Mouse (Mus musculus) ES-Bruce4 (cell line): ENCODE measurements around the gene Itgb1bp2. TPM values are rescaled to one million over a fixed set of nuclear protein-coding genes. Genes with fewer than 3 reads are reported as not detected.

ENCODE experiments used
- H3K27ac ChIP-seq: 2 replicates; pipeline ENCODE4 v1.5.1; 2012; ENCODE audit warnings: low read length, inconsistent platforms; ENCODE audit not compliant: insufficient read depth
- H3K27me3 ChIP-seq: 2 replicates; pipeline ENCODE4 v1.6.1; 2012; ENCODE audit warnings: mild to moderate bottlenecking, low read length, inconsistent platforms; ENCODE audit not compliant: control insufficient read depth, poor library complexity, insufficient read depth, severe bottlenecking
- H3K36me3 ChIP-seq: 2 replicates; pipeline ENCODE4 v1.6.1; 2012; ENCODE audit warnings: inconsistent platforms, mild to moderate bottlenecking, low read length, moderate library complexity; ENCODE audit not compliant: control insufficient read depth, poor library complexity, insufficient read depth, severe bottlenecking
- H3K4me1 ChIP-seq: one replicate; pipeline ENCODE4 v1.8.1; 2011; ENCODE audit warnings: low read length; ENCODE audit not compliant: control insufficient read depth, insufficient read depth
- H3K4me3 ChIP-seq: 2 replicates; pipeline ENCODE4 v1.5.1; 2011; ENCODE audit warnings: low read depth, mild to moderate bottlenecking, low read length
- H3K9ac ChIP-seq: 2 replicates; pipeline ENCODE4 v1.6.1; 2012; ENCODE audit warnings: low read depth, mild to moderate bottlenecking, inconsistent platforms; ENCODE audit not compliant: poor library complexity, severe bottlenecking
- H3K9me3 ChIP-seq: replicated peaks from 2 replicates; pipeline ENCODE4 v1.6.1; 2012; ENCODE audit warnings: mild to moderate bottlenecking, low read length, inconsistent platforms; ENCODE audit not compliant: control insufficient read depth, poor library complexity, insufficient read depth, severe bottlenecking
- CTCF ChIP-seq: IDR thresholded peaks from one replicate; pipeline ENCODE4 v1.8.1; 2011; ENCODE audit warnings: low read depth, low read length
- EP300 ChIP-seq: IDR thresholded peaks from 2 replicates; pipeline ENCODE4 v1.6.1; 2011; ENCODE audit warnings: low read depth, low read length; ENCODE audit not compliant: insufficient read depth
- POLR2A ChIP-seq: IDR thresholded peaks from one replicate; pipeline ENCODE4 v1.8.1; 2011; ENCODE audit warnings: low read length; ENCODE audit not compliant: insufficient read depth
- polyA plus RNA-seq: library from polyadenylated mRNA; stranded (reverse); fragments of >200 nt; gene quantifications from 2 replicates; pipeline ENCODE4 v1.2.4, GENCODE M21; 2011; ENCODE audit warnings: low read depth; ENCODE audit not compliant: missing spikeins, insufficient read depth, insufficient read length

Gene Itgb1bp2
- 2.2 and 2.3 TPM in 2 replicates for polyA plus RNA-seq

DNA sequence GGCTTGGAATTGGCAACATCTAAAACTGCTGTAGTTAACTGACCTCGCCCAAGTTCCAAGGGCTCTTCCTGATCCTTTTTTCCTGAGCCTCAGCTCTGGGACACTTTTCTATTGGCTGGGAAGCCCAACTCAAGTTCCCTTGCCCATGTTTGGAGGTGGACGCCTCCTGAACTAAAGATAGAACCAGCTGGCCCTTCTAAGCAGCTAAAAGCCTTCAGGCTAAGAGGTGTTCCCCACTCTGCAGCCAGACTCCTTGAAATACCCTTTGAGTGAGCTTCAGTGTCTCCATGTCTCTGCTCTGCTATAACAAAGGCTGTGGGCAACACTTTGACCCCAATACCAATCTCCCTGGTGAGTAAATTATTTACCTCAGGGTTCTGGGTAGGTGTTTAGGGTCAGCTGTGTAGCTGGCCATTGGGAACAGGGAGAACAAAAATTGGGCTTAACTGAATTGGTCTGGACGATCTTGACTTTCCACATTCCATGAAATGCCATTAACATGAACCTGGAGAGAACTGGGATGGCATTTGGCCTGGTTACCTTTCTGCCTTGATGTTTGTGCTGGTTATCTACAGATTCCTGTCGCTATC lies at the start of gene Itgb1bp2:
Itgb1bp2 (plus strand) TSS at position 203 of the 590 bp plus-strand sequence.
- TF ChIP-seq POLR2A: no peak
- TF ChIP-seq EP300: no peak
- Histone ChIP-seq H3K4me3 (no peak within 1 kb of the TSS), H3K36me3 (peaks cover 39% of the 10 kb centered on the region), H3K27ac (no peak within 1 kb of the TSS), H3K4me1 (no peaks in the 10 kb centered on the region), H3K9ac (no peak within 1 kb of the TSS), H3K9me3 (no peaks in the 10 kb centered on the region), H3K27me3 (no peaks in the 10 kb centered on the region)

DNA sequence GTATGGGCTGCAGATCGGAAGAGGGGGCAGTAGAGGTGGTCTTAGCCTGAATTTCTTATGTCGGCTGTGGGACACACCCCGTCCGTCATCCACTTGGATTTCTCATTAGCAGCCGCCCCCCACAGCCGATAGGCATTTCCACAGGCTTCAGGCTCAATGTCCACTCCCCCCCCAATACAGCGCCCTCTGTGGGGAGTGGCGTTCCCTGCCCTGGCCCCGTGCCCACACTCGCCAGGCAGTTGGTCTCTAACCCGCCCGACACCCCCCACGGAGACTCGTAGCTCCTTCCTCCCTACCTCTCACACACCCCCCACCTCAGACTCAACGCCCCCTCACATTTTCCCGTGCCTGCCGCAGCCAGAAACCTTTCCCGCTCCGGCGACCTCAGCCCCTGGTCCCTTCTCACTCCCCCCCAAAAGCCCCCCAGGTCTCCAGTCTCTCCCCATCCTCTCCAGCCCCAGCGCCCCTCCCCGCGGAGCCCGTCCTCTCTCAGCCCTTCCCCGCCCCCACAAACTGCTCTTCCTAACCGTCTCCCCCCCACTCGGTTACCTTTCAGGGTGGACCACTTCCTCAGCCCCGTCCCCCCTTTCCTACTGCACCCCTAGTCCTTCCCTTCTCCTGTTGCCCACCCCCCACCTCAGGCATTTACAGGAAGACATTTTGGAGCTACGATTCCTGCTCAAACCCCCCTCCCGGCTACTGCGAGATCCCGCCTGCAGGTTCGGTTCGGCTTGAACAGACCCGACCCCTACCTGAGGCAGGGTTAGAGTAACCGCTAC lies 29.8 kb upstream of the Itgb1bp2 start:
- H3K27ac ChIP-seq: no peak overlapping the region
- peak overlapping the region; percentile 96 for H3K4me3 ChIP-seq
- no peaks in the 10 kb centered on the region for H3K27me3 ChIP-seq
- H3K4me1 ChIP-seq: no peaks in the 10 kb centered on the region
- H3K9me3 ChIP-seq: no peaks in the 10 kb centered on the region
- TF ChIP-seq POLR2A (no peak), CTCF (no peak), EP300 (no peak)
- peak overlapping the region; percentile 88 for H3K9ac ChIP-seq
- 0 out of 2 replicates have a peak, but pooled peaks cover 5% of the 10 kb centered on the region for H3K36me3 ChIP-seq

DNA sequence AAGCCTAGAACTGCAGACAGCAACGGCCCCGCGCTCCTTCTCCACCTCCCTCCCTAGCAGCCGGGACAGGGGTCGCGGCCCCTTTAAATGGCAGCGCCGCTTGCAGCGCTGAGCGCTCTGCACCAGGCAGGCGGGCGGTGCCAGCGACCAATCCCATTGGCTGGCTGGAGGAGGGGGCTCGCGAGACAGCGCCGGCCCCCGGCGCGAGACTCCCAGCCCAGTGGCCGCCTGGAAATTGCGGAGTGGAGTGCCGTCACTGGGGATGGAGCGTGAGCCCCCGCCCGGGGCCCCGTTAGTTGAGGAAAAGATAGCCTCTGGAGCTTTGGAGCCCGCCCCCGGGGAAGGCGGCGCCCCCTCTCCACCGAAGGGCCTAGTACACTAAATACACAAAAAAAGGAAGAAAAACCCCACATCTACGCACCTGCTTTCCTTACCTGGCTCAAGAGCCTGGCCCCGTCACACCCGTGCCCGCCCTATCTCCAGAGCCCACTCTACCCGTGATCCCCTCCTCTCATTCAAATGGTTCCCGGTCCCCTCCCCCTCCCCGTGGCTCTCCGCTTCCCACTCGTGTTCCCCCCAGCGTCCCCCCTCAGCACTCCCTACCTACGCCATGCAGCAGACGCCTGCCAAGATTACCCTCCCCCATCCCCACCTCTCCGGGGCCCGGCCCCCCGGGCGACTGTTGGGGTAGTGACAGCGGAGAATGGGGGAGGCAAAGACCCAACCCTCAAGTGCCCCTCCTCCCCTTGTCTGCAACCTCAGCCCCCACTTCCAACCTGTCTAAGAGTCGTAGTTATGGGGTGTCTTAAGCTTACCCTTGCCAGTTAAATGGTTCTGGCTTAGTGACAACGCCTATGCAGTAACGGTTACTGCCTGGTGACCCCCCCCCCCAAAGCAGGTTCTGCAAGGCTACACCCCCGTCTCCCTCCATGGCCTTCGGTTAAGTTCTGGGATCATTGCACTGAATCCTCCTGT lies 28.9 kb upstream of the Itgb1bp2 start:
- no peaks in the 10 kb centered on the region for H3K9me3 ChIP-seq
- H3K4me3 ChIP-seq: peak overlapping the region; percentile 96
- H3K27ac ChIP-seq: no peak overlapping the region
- H3K9ac ChIP-seq: peak overlapping the region; percentile 88
- no peaks in the 10 kb centered on the region for H3K4me1 ChIP-seq
- 0 out of 2 replicates have a peak, but pooled peaks cover 3% of the 10 kb centered on the region for H3K36me3 ChIP-seq
- no peaks in the 10 kb centered on the region for H3K27me3 ChIP-seq
- no peak for TF ChIP-seq POLR2A
- no peak for TF ChIP-seq CTCF
- no peak for TF ChIP-seq EP300

DNA sequence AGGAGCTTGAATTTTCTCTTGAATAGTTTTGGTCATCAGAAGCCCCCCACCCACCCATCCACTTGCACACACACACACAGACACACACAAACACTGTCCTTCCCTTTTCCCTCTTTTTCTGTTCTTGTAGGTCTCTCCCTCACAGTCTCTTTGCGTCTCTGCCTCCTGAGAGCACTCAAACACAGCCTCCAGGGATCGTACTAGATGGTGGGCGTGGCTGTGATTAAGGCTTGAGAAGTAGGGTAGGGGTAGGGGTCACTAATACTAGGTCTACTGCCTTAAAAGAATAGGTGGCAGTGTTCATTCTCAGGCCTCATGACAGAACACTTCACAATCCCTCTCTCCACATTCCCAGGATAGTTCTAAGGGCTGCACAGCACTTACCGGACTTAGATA lies 28.2 kb upstream of the Itgb1bp2 start, which contains the start of gene Zmym3:
Zmym3 (minus strand) TSS at position 150 of the 396 bp plus-strand sequence.
- no peaks in the 10 kb centered on the region for H3K9me3 ChIP-seq
- TF ChIP-seq POLR2A (no peak), CTCF (no peak), EP300 (no peak)
- peak within 1 kb of the TSS; percentile 70 for H3K4me3 ChIP-seq
- peak within 1 kb of the TSS; percentile 88 for H3K9ac ChIP-seq
- no peak within 1 kb of the TSS for H3K27ac ChIP-seq
- H3K27me3 ChIP-seq: no peaks in the 10 kb centered on the region
- H3K36me3 ChIP-seq: 0 out of 2 replicates have a peak, but pooled peaks cover under 1% of the 10 kb centered on the region
- no peaks in the 10 kb centered on the region for H3K4me1 ChIP-seq

DNA sequence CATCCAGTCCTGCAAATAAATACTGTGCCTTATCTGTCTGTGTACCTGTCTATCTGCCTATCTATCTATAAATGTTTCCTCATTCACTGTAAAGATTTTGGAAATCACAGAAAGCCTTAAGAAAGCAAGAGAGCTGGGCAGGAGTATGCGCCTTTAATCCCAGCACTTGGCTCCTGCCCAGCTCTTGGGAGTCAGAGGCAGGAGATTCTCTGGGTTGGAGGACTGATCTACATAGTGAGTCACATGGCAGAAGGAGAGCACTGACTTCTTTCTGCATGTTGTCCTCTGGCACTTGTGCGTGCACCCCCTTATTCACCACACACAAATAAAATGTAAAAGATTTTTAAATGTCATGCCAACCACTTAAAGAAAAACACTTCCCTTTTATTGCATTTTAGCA lies 25.4 kb upstream of the Itgb1bp2 start:
- Histone ChIP-seq H3K27me3 (no peaks in the 10 kb centered on the region), H3K9ac (no peak overlapping the region)
- TF ChIP-seq POLR2A (no peak), EP300 (no peak), CTCF (no peak)

More for the DNA sequence above, 25.4 kb upstream of the Itgb1bp2 start:
- H3K4me3 ChIP-seq: no peak overlapping the region
- no peaks in the 10 kb centered on the region for H3K36me3 ChIP-seq
- no peaks in the 10 kb centered on the region for H3K9me3 ChIP-seq
- no peak overlapping the region for H3K27ac ChIP-seq
- no peaks in the 10 kb centered on the region for H3K4me1 ChIP-seq
